Mouse (Mus musculus) small intestine, adult 2 months (tissue): ENCODE measurements around the gene Gif.

Source experiments
- CTCF ChIP-seq: fragments of 200-500 bp; IDR thresholded peaks from 2 replicates; pipeline ENCODE4 v1.5.1; 2012; ENCODE audit warnings: low read depth, mild to moderate bottlenecking, control low read depth, inconsistent platforms, low read length, moderate library complexity, mixed read lengths; ENCODE audit not compliant: insufficient replicate concordance, insufficient read length; ENCODE audit errors: extremely low read depth
- POLR2A ChIP-seq: fragments of 200-500 bp; IDR thresholded peaks from 2 replicates; pipeline ENCODE4 v1.6.1; 2012; ENCODE audit warnings: low read depth, mild to moderate bottlenecking, control low read depth, inconsistent platforms, low read length, moderate library complexity

DNA sequence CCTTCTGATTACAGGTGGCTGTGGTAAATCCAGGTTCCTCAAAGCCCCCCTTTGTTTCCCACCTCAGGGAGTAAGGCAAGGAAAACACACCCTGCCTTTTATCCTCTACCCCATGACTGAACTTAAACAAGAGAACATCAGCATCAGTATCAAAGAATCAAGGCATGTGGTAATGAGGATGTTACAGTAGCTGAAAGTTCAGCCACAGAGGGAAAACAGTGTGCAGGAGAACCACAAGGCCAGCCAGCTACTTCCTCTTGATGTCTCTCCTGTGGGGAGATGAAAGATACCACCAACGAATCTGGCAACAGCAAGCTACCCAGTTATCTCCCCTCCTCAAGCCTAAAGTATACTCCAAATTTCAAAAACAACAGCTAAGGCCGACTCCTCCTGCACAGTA, 59.9 kb downstream of the Gif start:
- TF ChIP-seq POLR2A (no peak), CTCF (no peak)
